Mouse (Mus musculus) left cerebral cortex, postnatal 36 days (tissue): ENCODE data around the gene Gpr6. TPM values are rescaled to one million over a fixed set of nuclear protein-coding genes. Genes with fewer than 3 reads are reported as not detected.

Source experiments
- total RNA-seq, 2 experiments: library from RNA; stranded (reverse); gene quantifications; 2 replicates each; pipeline ENCODE4 v1.2.3; 2021

Gpr6 gene
- total RNA-seq, 2 experiments from 2014 or later: 7.8 to 7.9 TPM

Other genes with a start within 250 kb of the Gpr6 start
- gene Cdc40, start 189.0 kb downstream of the Gpr6 start, total RNA-seq: 10 to 100 TPM; 36.6 to 52.7 TPM
- 100 to 1,000 TPM; 263 to 267 TPM for gene Wasf1, start 188.8 kb downstream of the Gpr6 start, total RNA-seq
- 10 to 100 TPM; 25.3 to 26.6 TPM for gene Fig4, start 231.0 kb upstream of the Gpr6 start, total RNA-seq
- gene Ak9, start 231.7 kb upstream of the Gpr6 start, total RNA-seq: under 1 TPM; 0.05 TPM